Mouse (Mus musculus) gastrocnemius, adult 2 months (tissue): ENCODE results near the gene Rcor1. TPM values are rescaled to one million over a fixed set of nuclear protein-coding genes. Genes with fewer than 3 reads are reported as not detected.

Experiments
- DNase-seq: peaks from one replicate; pipeline ENCODE4 v3.0.0; 2022
- H3K27ac ChIP-seq: fragments of 200-600 bp; 2 replicates; pipeline ENCODE4 v1.8.1; 2022; ENCODE audit warnings: mild to moderate bottlenecking
- H3K4me3 ChIP-seq: fragments of 200-600 bp; 2 replicates; pipeline ENCODE4 v1.8.1; 2022; ENCODE audit warnings: mild to moderate bottlenecking, moderate library complexity
- CTCF ChIP-seq: fragments of 200-600 bp; IDR thresholded peaks from 2 replicates; pipeline ENCODE4 v1.8.1; 2022; ENCODE audit warnings: antibody characterized with exemption, mild to moderate bottlenecking, moderate library complexity
- intact Hi-C: fragments of 180-260 bp; cut with DNase I; formaldehyde crosslinking; loops from one replicate; pipeline ENCODE4 v1.15.1; 2025
- total RNA-seq, 2 experiments: library from RNA; stranded (reverse); gene quantifications; 2 replicates each; pipeline ENCODE4 v1.2.3; 2021

The Rcor1 gene
- total RNA-seq, 2 experiments from 2014 or later: 6.8 to 8.5 TPM

GRCm38 (mm10) chr12:111124601-111125260 is 85.6 kb downstream of the Rcor1 start:
- no peak for DNase-seq
- Histone ChIP-seq H3K27ac (no peak overlapping the region), H3K4me3 (no peak overlapping the region)
- intact Hi-C loops: no loop called here
- no peak for TF ChIP-seq CTCF

GRCm38 (mm10) chr12:111125666-111126065 is 86.5 kb downstream of the Rcor1 start:
- intact Hi-C loops: no loop called here
- no peak for DNase-seq
- Histone ChIP-seq H3K27ac (no peak overlapping the region), H3K4me3 (no peak overlapping the region)
- no peak for TF ChIP-seq CTCF

- TF ChIP-seq CTCF: no peak
- peak overlapping the region; percentile 32; the same call in 1 of the 2 replicates for H3K4me3 ChIP-seq
- H3K27ac ChIP-seq: peak overlapping the region; percentile 69; the same call in 1 of the 2 replicates
- intact Hi-C loops: no loop called here
- DNase-seq: no peak
Measured at GRCm38 (mm10) chr12:111134169-111134568, 95.0 kb downstream of the Rcor1 start.

GRCm38 (mm10) chr12:111134791-111135733 is 95.9 kb downstream of the Rcor1 start:
- Histone ChIP-seq H3K27ac (peak overlapping the region; percentile 69), H3K4me3 (peak overlapping the region; percentile 32)
- TF ChIP-seq CTCF: no peak
- intact Hi-C loops: loop anchor here (5.0 kb wide), 1 partner anchor 48 kb away; no protein-coding TSS in a partner anchor
- DNase-seq: peak; percentile 42

GRCm38 (mm10) chr12:111135953-111136352 is 96.8 kb downstream of the Rcor1 start:
- intact Hi-C loops: loop anchor here (5.0 kb wide), 1 partner anchor 49 kb away; no protein-coding TSS in a partner anchor
- DNase-seq: no peak
- Histone ChIP-seq H3K27ac (no peak overlapping the region), H3K4me3 (no peak overlapping the region)
- no peak for TF ChIP-seq CTCF

- no peak overlapping the region for H3K4me3 ChIP-seq
- no peak for DNase-seq
- H3K27ac ChIP-seq: no peak overlapping the region
- intact Hi-C loops: loop anchor here (5.0 kb wide), 1 partner anchor 50 kb away; no protein-coding TSS in a partner anchor
- TF ChIP-seq CTCF: peak; percentile 19; the same call in 1 of the 2 replicates
Measured at GRCm38 (mm10) chr12:111137079-111137478, 97.9 kb downstream of the Rcor1 start.

GRCm38 (mm10) chr12:111143005-111143508 is 103.9 kb downstream of the Rcor1 start:
- DNase-seq: no peak
- intact Hi-C loops: loop anchor here (2.0 kb wide), 1 partner anchor 22 kb away; no protein-coding TSS in a partner anchor
- TF ChIP-seq CTCF: peak; percentile 49
- H3K27ac ChIP-seq: peak overlapping the region; percentile 78
- peak overlapping the region; percentile 58 for H3K4me3 ChIP-seq

- H3K4me3 ChIP-seq: peak overlapping the region; percentile 58
- intact Hi-C loops: loop anchor here (2.0 kb wide), 1 partner anchor 21 kb away; no protein-coding TSS in a partner anchor
- no peak for TF ChIP-seq CTCF
- DNase-seq: peak; percentile 73
- H3K27ac ChIP-seq: peak overlapping the region; percentile 78
Measured at GRCm38 (mm10) chr12:111143509-111144063, 104.4 kb downstream of the Rcor1 start.

- no peak for DNase-seq
- no peak for TF ChIP-seq CTCF
- no peak overlapping the region for H3K27ac ChIP-seq
- intact Hi-C loops: no loop called here
- H3K4me3 ChIP-seq: no peak overlapping the region
Measured at GRCm38 (mm10) chr12:111144598-111144997, 105.4 kb downstream of the Rcor1 start.

- no peak for DNase-seq
Measured at GRCm38 (mm10) chr12:111145269-111145668, 106.1 kb downstream of the Rcor1 start.

GRCm38 (mm10) chr12:111149495-111150235 is 110.5 kb downstream of the Rcor1 start:
- DNase-seq: no peak
- no peak for TF ChIP-seq CTCF
- H3K4me3 ChIP-seq: no peak overlapping the region
- intact Hi-C loops: no loop called here
- H3K27ac ChIP-seq: no peak overlapping the region

More at GRCm38 (mm10) chr12:111145269-111145668, 106.1 kb downstream of the Rcor1 start:
- Histone ChIP-seq H3K4me3 (no peak overlapping the region), H3K27ac (no peak overlapping the region)
- intact Hi-C loops: no loop called here
- no peak for TF ChIP-seq CTCF

- intact Hi-C loops: no loop called here
- Histone ChIP-seq H3K27ac (no peak overlapping the region), H3K4me3 (no peak overlapping the region)
- no peak for DNase-seq
- TF ChIP-seq CTCF: no peak
Measured at GRCm38 (mm10) chr12:111150236-111150596, 111.1 kb downstream of the Rcor1 start.
